Mouse (Mus musculus): Measurements from ENCODE around the gene 2810459M11Rik.
A peak's percentile ranks its signal among the peaks of the same experiment; 100 is the strongest.
"Not testable (repeated sequence)": the region's sequence is repeated elsewhere in the genome, so short reads cannot be mapped to it uniquely, and the experiment has no call there.

Gene 2810459M11Rik

GRCm38 (mm10) chr1:86045848-86046805 is at the start of gene 2810459M11Rik:
Gene 2810459M11Rik, plus strand, starts transcription at chr1:86045863.
- peak in 1 of 2 experiments; percentile 60 for DNase-seq

- no peak for DNase-seq
Measured at GRCm38 (mm10) chr1:85997221-85997620, 48.4 kb upstream of the 2810459M11Rik start.

DNA sequence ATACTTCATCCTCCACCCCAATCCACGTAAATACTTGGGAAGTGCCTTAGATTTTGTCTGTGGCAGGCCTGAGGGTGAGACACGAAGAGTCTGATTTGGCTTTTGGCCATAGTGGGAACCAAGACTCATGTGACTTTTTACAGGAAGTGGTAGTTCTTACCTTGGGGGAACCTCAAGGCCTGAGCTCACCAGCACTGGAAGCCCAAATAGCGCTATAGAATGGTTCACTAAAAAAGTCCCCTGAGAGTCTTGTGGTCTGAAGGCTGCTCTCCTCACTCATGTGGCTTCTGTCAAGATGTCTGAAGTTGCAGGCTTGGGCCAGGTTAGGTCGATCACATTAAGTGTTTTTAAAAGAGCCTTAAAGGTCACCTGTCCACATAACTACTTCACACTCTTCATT is 47.7 kb upstream of the 2810459M11Rik start:
- DNase-seq = no peak

- DNase-seq = peak; percentile 19 to 28
Measured at GRCm38 (mm10) chr1:85999853-86000570, 45.7 kb upstream of the 2810459M11Rik start.

DNA sequence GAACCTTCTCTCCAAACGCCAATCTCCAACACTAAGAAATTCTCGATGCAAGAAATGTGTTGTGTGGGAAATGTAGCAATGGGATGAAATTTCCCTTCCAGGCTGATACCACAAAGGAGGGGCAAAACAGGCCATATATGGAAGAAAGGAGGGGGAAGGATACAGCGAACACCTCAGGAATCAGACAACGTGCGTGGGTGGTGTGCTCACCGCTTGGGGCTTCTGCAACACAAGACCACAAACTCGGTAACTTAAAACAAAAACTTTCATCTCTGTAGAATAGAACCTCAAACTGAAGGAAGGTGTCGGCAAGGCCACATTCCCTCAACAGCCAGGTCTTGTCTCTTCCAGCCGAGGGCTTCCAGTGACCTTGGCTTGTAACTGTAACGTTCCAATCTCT is 40.1 kb upstream of the 2810459M11Rik start:
- no peak for DNase-seq

GRCm38 (mm10) chr1:86006040-86006439 is 39.6 kb upstream of the 2810459M11Rik start:
- DNase-seq = no peak

DNA sequence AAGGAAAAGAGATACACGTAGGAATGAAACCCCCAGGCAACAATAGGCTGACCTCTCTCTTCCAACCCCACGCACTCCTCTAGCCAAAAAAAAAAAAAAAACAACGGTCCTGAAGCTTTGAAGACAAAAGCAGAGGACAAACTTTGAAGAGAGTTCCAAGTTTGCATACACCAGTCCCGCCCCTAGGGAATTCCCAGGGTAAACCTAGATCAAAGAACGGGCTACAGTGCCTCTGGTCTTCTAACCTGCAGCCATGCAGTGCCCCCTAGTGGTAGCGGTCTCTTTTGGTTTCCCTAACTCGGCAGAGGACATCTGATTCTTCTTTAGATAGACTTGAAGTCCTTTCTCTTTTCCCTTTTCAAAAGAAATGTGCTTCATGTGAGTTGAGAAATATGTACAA is 37.9 kb upstream of the 2810459M11Rik start:
- peak; percentile 87 to 96 for DNase-seq

GRCm38 (mm10) chr1:86015758-86016157 is 29.9 kb upstream of the 2810459M11Rik start:
- not testable (repeated sequence) for DNase-seq

DNA sequence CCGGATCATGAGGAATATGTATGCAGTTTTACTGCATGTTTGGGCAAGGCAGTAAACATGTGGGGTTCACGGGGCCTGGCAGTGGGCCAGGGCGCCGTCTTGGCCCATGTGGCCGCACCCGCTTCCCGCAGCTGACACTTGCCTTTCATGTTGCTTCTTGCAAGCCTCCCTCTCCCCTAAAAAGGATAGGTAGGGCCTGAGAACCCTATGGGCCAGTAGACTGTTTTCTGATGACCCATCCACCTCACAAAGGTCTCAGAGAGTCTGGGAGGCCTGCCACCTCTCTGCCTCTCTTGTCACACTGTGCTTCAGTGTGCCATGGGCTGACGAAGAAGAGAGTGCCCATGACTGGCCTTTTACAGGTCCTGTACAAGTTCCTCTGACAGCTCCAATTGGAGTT is 29.1 kb upstream of the 2810459M11Rik start, which contains the start of gene Spata3:
TSS of gene Spata3 (plus strand) at position 301 of the 400 bp plus-strand sequence.
- no peak for DNase-seq

GRCm38 (mm10) chr1:86018235-86019055 is 27.2 kb upstream of the 2810459M11Rik start:
- peak; percentile 1 to 64 for DNase-seq

DNA sequence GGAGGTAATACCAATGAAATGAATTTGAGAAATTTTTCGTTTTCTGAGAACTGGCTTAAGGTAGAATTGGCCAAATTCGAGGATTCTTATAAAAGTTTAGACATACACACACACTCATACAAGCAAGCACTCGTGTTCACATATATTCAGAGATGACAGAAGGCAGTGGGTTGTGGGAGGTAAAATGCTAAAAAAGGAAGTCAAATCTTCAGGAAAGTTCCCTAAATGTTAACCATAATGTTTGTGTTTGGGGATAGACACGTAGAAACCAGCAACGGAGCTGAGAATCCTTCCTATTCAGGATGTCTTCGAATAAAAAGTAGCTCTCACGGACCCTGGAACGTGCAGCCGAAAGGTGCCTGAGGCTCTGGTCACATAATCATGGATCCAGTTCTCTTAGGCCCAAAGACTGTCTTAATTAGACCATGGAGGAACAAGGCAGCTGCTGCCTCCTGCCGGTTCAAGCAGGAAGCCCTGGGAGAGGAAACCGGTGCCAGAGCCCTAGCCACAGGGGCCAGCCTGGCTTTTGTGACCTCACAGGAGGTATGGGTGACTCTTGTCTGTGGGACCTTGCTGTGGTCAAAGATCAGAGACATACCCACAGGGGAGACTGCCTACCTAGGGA is 24.2 kb upstream of the 2810459M11Rik start:
- no peak for DNase-seq

GRCm38 (mm10) chr1:86032273-86032987 is 13.2 kb upstream of the 2810459M11Rik start:
- DNase-seq = no peak

DNA sequence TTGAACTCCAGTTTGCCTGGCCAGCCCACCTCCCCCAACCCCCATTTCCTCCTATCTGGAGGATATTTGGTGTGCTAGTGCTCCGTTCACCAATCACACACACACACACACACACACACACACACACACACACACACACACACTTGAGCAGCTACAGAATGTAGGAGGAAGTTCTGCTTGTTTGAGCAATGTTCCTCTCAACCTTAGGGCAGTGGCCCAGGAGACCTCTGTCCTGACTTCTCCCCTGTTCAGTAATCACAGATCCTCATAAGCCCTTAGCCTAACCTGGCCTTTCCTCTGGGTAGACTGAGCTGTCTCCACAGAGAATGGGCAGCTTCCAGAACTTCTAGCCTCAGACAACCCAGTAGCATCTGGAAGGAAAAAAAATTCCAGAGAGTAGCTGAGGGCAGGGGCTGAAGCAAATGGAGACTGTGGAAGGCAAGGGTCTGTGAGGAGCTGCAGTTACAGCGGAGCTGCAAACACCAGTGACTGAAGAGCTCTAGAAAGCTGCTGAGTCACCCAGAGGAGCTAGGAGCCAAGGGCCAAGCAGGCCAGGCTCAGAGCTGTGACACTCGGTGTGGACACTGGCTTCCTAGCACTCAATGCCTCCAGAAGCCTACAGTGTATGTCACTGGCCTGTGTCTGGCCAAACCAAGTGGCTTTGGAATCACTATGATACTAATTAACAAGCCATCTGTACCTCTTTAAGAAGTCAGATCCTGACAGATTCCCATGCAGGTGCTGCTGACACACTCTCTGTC is 7.3 kb upstream of the 2810459M11Rik start:
- peak in 1 of 2 experiments; percentile 40 for DNase-seq

DNA sequence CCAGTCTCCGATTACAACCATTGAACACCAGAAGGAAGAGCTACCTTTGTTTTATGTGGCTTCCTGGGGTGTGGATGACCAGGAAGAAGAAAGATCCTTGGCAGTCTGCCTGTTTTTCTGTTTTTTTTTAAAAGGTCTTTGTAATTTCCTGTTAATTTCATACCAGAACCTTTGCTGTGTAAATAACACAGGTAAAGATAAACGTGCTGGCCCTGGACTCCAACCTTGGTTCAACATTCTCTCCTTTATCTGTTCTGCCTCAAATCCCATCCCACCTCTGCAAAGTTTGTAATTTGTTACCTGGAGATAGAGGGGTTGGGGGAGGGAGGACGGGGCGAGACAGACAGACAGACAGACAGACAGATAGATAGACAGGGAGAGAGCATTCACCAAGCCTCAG is 5.5 kb upstream of the 2810459M11Rik start:
- DNase-seq = no peak

- no peak for DNase-seq
Measured at GRCm38 (mm10) chr1:86040817-86041216, 4.8 kb upstream of the 2810459M11Rik start.

GRCm38 (mm10) chr1:86045056-86045455 is 607 bp upstream of the 2810459M11Rik start:
- DNase-seq = no peak

- peak in 1 of 2 experiments; percentile 18 for DNase-seq
Measured at GRCm38 (mm10) chr1:86046833-86047563, 1.3 kb downstream of the 2810459M11Rik start.

GRCm38 (mm10) chr1:86048231-86048630 is 2.6 kb downstream of the 2810459M11Rik start:
- no peak for DNase-seq

- no peak for DNase-seq
Measured at GRCm38 (mm10) chr1:86048744-86049143, 3.1 kb downstream of the 2810459M11Rik start.

Measured in kidney, postnatal 36 days (tissue).